Mouse (Mus musculus) effector memory CD4-positive, alpha-beta T cell, adult 7 months (primary cell): ENCODE data around the gene Zfp385c. TPM values are rescaled to one million over a fixed set of nuclear protein-coding genes. Genes with fewer than 3 reads are reported as not detected.

Source experiments
- polyA plus RNA-seq: library from polyadenylated mRNA; unstranded; fragments of 100-300 nt; shearing (Covaris generic); gene quantifications from one replicate; pipeline ENCODE4 v1.2.1, GENCODE M21; 2017

Zfp385c gene
- 0.55 TPM for polyA plus RNA-seq

DNA sequence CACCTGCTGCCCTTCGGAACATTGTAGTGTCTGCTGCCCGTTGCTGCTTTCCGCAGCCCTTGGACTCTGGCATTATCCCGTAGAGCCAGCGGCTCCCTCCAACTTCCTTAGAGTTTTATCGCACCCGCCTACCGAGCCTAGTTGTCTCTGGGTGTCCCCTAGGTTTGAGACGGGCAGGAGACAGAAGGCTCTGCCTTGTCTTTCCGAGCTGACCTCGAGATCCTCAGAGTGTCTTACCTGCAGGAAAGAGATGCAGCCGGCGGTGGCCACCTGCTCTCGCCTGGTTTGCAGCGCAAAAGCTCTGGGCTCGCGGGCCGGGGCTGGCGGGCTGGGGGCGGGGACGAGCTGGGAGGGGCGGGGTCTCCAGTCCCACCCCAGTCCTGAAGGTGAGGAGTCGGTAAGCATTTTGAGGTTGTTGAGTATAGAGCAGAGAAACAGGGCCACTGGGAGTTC is at the start of gene Zfp385c:
Gene Zfp385c (minus strand): TSS at position 292 of the 453 bp plus-strand sequence.

DNA sequence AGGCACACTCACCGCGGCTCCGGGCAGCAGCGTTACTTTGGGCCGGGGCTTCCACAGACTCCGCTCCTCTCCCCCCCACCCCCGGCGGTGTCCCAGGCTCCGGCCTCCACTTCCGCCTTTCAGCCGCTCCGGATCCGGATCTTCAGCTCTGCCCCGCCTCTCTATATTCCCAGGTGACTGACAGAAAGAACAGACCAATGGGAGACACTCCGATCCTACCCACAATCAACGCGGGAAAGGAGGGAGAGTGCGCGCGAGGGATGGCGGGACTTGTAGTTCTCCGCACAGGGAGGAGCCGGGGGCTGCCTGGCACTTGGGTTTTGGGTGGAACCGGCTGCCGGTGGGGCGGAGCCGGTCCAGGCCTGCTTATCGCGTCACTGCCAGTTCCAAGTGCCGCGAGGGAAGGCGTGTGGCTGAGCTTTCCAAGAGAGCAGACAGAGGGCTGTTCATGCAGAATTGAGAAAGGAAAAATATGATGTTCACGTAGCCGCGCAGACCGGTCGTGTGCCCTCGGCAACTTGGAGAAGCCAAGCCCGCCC is 45.9 kb upstream of the Zfp385c start, which contains the start of gene Rab5c:
Gene Rab5c (minus strand): TSS at position 150 of the 539 bp plus-strand sequence.

DNA sequence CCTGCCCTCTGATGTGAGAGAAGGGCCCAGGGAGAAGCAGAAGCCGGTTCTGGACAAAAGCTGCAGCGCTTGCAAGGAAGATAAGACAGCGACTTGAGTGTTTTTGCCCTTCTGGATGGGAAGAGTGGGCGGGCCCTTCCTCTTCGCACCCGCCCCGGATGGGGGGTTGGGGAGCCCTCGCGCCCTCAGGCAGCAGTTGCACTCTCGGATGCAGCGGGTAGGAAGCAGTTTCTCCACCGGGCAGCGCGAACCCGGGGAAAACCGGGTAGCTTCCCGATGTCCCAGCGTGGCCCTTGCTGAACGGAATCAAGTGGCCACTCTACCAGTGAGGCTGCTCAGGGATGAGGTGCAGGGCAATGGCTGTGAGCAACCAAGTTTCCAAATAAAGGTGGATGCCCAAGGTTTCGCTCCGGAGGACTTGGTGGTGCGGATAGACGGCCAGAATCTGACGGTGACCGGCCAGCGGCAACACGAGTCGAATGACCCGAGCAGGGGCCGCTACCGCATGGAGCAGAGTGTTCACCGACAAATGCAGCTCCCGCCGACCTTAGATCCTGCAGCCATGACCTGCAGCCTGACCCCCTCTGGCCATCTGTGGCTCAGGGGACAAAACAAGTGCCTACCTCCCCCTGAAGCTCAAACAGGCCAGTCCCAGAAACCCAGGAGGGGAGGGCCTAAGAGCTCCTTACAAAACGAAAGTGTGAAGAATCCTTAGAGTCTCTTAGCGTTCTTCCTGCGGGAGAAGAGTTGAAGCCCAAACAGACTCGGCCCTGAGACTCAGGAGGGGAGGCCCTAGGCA is 21.7 kb upstream of the Zfp385c start, which contains the start of gene Hspb9:
Gene Hspb9 (plus strand): TSS at position 116 of the 799 bp plus-strand sequence.

DNA sequence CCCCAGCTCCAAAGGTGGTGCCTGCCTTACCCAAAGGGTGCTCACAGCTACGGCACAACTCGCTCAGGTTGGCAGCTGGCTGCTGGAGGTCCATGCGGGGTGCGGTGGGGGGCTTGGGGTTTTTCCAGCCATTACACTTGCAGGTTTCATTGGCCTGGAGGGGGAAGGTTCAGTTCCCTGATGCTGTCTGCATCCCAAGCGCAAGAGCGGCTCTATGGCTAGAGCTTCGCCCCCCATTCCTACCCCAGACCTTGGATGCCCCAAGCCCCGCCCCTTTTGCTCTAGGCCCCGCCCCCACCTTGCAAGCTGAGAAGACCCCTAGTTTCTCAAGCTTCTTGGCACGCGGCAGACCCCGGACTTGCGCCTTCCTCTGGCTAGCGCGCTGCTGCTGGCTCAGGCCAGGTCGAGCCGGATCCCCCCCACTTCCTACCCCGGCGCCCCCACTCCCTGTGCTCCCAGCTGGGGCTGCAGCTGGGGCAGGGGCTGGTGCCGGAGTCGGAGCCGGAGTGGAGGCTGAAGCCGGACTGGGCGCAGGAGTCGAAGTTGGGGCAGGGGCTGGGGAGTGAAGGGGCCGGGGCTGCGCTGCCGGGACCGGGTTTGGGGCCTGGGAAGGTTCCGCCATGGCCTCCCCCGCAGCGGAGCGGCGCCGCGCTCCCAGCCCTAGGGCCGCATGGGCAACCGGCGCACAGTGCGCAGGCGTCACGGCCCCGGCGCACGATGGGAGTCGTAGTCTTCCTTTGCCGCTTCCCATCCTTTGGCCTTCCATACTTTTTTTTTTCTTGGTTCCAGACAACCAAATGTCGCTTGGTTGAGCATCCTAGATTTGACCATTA is 19.7 kb upstream of the Zfp385c start, which contains the start of gene Kat2a:
Gene Kat2a (minus strand): TSS at position 683 of the 833 bp plus-strand sequence.

DNA sequence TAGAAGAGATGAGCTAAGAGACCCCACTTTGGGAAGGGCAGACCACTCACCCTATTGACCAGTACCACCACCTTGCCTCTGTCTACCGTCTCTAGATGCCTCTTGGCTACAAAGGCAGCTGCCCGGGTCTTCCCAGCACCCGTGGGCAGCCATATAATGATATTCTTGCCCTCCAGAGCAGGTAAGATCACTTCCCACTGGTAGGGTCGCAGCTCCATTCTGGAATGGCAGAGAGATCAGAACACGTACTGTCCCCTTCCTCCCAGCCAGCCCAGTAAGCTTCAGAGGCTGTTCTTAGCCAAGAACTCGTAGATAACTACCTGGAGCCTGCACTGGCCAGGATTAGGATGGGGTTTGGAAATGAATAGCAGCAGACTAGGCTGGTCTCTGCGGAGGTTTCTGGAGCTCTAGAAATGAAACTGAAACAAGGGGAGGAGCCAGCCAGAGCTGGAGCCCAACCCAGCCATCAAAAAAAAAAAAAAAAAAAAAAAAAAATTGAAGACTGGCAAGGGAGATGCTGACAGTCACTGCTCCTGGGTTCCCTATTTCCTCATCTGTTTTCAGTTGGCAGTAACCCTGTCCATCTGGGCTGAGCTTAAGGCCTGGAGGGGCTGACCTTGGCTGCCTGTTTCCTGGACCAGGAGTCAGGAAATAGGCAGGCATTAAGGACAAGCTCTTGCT is 11.7 kb upstream of the Zfp385c start, which contains the start of gene Dhx58:
Gene Dhx58 (minus strand): TSS at position 421 of the 681 bp plus-strand sequence.

DNA sequence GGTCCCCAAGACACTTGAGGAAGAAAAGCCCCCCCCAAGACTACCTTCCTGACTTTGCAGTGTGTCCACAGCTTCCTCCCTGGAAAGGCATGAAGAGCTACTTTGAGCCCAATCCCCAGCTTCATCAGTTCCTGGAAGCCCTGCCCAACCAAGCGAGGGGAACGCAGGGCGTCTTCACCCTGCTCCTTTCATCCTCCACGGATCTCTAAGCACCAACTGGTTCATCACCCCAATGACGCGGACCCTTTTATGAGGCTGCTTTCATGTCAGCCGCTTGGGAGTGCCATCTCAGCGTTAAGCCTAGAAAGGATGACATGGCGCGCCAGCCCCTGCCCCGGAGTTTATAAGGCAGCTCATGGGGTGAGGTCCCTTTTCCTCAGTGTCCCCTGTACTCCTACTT is 72.3 kb downstream of the Zfp385c start, which contains the start of gene Dnajc7:
Gene Dnajc7 (minus strand): TSS at position 187 of the 400 bp plus-strand sequence.

DNA sequence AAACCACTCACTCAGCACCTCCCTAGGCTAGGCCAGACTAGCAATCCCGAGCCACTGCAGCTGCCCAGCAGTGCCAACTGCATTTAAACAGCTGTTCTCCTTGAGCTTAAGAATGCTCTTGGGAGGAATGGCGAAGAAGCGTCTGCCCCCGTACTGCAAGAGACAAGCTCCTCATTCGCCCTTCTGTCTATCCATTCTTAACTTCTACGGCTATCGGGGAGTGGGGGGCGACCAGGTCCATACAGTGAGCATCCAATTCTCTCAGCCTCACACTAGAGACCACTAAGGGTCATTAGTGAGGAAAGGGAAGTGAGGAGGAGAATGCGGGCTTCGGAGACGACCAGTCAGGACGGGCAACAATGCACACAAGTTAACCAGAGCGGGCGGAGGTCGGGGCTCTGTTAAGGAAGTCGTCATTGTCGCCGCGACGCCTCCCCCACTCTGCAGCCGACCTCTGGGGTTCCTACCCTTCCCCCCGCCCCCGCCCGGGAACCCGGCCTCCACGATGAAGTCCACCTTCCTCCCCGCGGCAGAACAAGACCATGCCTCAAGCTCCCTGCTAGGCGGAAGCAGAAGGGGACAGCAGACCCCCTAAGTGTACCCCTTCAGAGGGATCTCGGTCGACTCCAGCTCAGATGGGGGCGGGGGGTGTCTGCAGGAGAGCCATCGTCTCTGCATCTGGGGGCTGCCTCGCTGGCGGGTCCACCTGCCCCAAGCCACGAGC is 73.3 kb downstream of the Zfp385c start, which contains the start of gene Nkiras2:
Gene Nkiras2 (plus strand): TSS at position 484 of the 724 bp plus-strand sequence.

Other genes starting within 250 kb of the Zfp385c start
- 5.5 TPM for gene Klhl11, start 219.7 kb downstream of the Zfp385c start, polyA plus RNA-seq
- 201 TPM for gene Acly, start 164.5 kb downstream of the Zfp385c start, polyA plus RNA-seq
- 0.63 TPM for gene Ttc25, start 146.8 kb downstream of the Zfp385c start, polyA plus RNA-seq
- gene Cnp, start 117.6 kb downstream of the Zfp385c start, polyA plus RNA-seq = 155 TPM
- 13.6 TPM for gene Nkiras2, start 73.2 kb downstream of the Zfp385c start, polyA plus RNA-seq
- gene Dnajc7, start 72.3 kb downstream of the Zfp385c start, polyA plus RNA-seq = 423 TPM
- gene Dhx58, start 11.8 kb upstream of the Zfp385c start, polyA plus RNA-seq = 12.3 TPM
- 38.6 TPM for gene Kat2a, start 20.0 kb upstream of the Zfp385c start, polyA plus RNA-seq
- gene Hspb9, start 21.4 kb upstream of the Zfp385c start, polyA plus RNA-seq = not detected
- gene Rab5c, start 45.8 kb upstream of the Zfp385c start, polyA plus RNA-seq = 28.5 TPM
- gene Kcnh4, start 67.5 kb upstream of the Zfp385c start, polyA plus RNA-seq = 0.13 TPM
- gene Hcrt, start 70.5 kb upstream of the Zfp385c start, polyA plus RNA-seq = not detected
- 2.6 TPM for gene Ghdc, start 78.5 kb upstream of the Zfp385c start, polyA plus RNA-seq
- 271 TPM for gene Stat5b, start 158.3 kb upstream of the Zfp385c start, polyA plus RNA-seq
- gene Stat5a, start 166.9 kb upstream of the Zfp385c start, polyA plus RNA-seq = 154 TPM
- 351 TPM for gene Stat3, start 247.1 kb upstream of the Zfp385c start, polyA plus RNA-seq